Mouse (Mus musculus) mesoderm, embryonic 11.5 days (tissue): ENCODE measurements at regions not wholly inside any gene's neighbourhood (a gene's known extent, or its start where the extent isn't known, plus 50 kb on each side); places are given as distances from the start of the nearest gene placed in this dataset.

ENCODE experiments used
- DNase-seq: peaks from one replicate; pipeline ENCODE4 v3.0.0-alpha.2; 2012; ENCODE audit warnings: low read depth, low spot score

DNA sequence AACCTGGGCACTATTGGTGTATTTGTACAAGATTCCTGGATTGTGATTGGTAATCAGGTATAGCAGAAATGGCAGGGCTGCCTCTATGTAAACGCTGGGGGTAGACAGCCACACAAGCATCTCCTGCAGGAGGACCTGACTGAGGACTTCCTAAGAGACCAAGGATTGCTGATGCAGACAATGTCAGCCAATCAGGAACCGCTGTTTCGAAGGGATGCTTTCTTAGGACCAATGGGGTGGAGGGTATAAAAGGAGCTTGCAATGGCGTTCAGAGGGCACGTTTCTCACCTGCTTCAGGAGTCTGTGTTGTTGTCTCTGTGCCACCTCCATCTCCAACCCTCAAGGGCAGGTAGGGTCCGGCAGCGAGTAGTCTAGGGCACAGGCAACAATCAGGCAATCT lies 393.7 kb downstream of the Gm45692 start:
- no peak for DNase-seq

GRCm38 (mm10) chr8:26524237-26524636 lies 404.9 kb downstream of the Gm45692 start:
- no peak for DNase-seq

- DNase-seq: peak; percentile 73
These were observed 407.3 kb downstream of the Gm45692 start for GRCm38 (mm10) chr8:26526474-26527185.

DNA sequence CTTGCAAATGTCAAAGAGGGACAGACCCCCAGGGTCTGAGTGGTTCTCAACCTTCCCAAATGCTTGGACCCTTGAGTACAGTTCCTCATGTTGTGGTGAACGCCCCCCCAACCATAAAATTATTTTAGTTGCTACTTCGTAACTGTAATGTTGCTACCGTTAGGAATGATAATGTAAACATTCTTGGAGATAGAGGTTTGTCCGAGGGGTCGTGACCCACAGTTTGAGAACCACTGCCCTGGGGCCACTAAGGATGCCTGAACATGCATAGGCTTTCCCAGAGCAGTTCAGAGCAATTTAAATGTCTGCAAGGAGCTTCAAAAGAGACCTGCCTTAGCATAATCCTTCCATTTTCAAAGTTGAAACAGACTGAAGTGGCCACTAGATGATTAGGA lies 407.8 kb downstream of the Gm45692 start:
- DNase-seq: no peak

GRCm38 (mm10) chr8:26529921-26530320 lies 410.6 kb downstream of the Gm45692 start:
- DNase-seq: no peak

DNA sequence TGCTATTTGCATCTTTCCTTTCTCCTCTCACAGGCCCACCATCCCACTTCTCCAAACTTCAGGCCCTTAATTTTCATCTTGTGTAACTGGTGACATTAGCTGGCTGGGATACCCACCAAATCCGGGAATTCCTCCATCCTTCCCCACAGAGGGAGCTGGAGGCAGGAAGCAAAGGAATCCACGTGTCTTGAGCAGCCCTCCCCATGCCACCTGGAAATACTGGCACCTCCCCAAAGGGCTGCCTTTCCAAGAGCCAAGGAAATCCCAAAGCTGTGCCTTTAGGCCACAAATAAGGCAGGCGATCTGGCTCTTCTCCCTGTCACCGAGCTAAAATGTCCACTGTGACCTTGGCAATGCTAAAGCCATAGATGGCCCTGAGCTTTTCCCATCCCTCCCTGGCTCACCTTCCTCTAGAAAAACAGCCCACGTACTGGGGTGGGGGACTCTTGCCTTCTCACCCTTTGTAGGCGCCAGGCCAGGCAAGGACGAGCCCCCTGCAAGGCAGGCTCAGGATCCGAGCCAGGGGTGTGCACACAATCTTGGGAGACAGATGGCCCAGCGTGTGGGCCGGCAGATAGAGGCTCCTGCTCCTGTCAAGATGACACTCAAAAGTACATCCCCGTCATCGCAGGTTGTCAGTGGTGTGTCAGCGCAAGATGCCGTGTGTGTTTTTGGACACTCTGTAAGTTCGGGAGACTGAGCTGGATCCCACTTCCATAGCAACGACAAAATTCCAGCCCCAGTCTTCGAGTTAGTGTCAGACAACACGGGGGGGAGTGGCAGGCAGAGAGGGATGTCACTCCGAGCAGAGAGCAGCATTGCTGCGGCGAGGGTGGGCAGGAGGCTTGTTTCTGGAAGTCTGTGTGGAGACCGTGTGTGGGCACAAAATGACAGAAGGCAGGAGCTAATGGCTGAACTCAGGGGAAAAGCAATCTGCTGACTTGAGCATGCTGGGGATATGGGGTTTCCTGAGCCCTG lies 414.4 kb downstream of the Gm45692 start:
- DNase-seq: no peak

- no peak for DNase-seq
These were observed 416.5 kb downstream of the Gm45692 start for GRCm38 (mm10) chr8:26535816-26536215.

GRCm38 (mm10) chr8:26553691-26554090 lies 423.4 kb upstream of the Zfp703 start:
- no peak for DNase-seq

GRCm38 (mm10) chr8:26559196-26559595 lies 417.9 kb upstream of the Zfp703 start:
- no peak for DNase-seq

GRCm38 (mm10) chr8:26563151-26563550 lies 414.0 kb upstream of the Zfp703 start:
- DNase-seq: no peak

DNA sequence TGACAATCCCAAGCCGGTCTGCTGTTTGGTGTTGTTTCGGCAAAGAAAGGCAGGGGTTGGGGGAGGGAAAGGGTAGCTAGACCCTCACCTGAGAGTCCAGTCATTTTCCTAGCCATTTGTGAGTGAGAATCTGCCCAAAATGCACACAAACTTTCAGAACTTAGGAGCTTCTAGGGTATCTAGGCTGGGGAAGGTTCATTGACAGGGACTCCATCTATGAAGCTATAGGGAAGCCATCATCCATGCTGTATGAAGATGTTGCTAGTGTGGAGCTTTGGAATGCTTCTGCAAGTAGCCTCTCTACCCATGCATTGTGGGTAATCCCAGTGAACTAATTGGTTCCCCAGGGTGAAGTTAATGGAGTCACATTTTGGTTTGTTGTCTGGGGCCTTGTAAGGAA lies 412.9 kb upstream of the Zfp703 start:
- DNase-seq: no peak

DNA sequence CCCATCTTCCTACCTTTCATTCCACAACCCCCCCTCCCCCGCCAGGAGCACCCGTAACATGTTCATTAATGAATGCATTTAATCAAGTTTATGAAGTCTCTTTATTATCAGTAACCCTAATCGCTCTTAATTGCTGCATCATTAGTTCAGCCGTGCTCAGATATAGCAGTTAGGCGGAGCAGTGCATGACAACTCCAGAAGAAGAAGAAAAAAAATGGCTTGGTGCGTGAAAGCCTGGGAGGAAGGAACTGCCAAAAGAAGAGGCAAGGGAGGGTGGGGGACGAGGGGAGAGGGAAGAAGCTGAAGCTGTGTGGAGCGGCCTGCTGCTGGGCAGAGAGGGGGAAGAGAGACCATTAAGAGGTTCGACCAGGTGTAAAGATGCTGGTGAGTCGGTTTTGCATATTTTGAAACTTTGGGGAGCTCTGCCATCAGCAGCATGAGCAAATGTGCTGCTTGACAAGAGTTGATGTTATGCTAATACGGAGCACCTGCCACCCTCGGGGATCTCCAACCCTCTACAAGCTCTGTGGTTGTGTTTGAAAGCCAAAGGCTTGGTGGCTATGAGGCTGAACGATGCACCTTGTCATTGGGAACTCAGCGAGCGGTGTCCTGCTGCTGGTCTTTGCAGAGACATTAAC lies 408.6 kb upstream of the Zfp703 start:
- DNase-seq: no peak

DNA sequence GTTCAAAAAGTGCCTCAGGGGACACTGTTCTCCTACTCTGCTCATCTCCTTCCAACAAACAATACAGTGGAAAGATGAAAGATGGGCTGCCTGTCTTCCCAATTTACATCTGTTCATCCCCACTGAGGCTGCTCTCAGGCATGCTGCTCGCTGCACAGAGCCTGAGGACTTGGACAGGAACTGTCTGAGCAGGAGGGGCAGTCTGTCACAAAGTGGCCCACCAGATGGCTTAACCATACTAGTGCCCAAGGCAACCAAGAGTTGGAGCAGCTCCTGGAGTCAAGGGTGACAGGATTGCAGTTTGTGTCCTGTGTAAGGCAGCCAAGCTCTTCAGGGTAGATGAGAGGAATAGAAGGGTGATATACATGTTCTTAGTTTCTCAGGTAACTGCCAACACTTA lies 388.3 kb upstream of the Zfp703 start:
- no peak for DNase-seq

GRCm38 (mm10) chr8:26590591-26591212 lies 386.4 kb upstream of the Zfp703 start:
- no peak for DNase-seq

DNA sequence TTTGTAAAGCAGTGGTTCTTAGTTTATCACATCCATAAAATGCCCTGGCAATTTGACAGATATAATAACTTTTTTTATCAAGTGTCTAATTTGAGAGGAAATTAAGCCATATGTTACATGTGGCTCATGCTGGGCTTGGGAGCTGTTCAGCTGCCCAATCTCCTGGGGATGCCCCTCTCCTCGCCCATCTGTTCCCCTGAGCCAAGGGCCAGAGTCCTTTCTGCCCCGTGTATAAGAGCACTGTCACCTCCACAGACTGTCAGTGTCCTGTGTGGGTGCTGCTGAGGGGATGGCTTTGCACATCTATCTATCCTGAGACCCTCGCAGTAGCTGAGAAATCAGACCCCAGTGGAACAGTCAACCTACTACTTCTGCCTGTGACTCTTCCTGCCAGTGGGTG lies 385.9 kb upstream of the Zfp703 start:
- no peak for DNase-seq

DNA sequence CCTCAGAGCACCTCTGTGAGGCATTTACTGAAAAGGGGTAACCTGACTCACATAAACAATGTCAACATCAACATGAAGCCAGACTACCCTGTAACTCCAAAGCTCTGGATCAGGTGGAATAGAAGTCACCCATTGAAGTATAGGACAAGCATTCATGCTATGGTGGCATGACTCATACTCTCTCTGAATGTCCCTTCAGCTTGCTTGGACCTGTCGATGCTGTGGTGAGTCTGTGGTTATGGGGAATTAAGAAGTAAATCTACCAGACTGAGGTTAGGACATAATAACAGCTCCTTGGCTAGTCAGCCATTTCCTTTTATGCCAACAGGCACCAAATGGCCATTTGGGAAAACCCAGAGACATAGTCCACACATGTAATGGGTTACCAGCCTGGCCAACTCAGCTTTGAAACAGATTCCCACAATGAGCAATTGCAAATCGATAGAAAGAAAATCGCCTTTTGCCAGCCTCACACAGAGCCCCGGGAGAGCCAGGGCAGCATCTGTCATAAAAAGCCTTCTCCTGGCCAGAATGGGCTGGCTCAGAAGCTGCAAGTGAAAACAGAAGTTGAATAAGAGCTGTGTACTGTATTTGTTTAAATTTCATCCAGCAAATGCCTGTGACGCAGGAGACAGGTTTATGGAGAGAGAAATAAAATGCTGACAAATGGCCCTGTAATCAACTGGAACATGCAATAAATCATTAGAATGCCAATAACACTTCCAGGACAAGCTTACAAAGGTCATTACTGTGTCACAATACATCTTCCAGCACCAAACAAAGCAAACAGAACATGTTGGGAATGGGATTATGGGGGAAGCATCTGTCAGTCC lies 383.4 kb upstream of the Zfp703 start:
- DNase-seq: peak; percentile 79

- DNase-seq: no peak
These were observed 382.7 kb upstream of the Zfp703 start for GRCm38 (mm10) chr8:26594369-26594920.

GRCm38 (mm10) chr8:26595431-26596018 lies 381.6 kb upstream of the Zfp703 start:
- DNase-seq: no peak

GRCm38 (mm10) chr8:26596665-26597362 lies 380.3 kb upstream of the Zfp703 start:
- no peak for DNase-seq

DNA sequence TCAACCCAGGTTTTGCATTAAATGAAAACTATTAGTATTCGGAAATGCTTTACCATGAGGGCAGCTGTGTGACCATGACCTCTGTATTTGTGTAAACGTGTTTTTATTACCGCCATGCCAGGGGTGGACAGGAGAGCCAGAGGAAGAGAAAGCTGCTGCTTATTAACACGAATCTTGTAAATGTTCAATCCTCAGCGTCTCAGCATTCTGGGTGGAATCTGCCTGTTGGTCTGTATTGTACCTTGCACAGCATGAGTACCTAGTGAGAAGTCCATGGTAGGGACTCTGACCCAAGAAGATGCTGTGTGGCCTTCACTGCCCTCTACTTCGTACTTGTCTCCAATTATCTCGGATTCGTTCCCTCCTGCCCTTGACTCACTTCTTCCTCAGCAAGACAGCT lies 378.6 kb upstream of the Zfp703 start:
- DNase-seq: no peak
